Mouse (Mus musculus) c-Kit-negative CD71-positive TER-119-positive erythroid progenitor cells, embryonic 14.5 days (primary cell): Measurements from ENCODE around the gene Selenop.
A peak's percentile ranks its signal among the peaks of the same experiment; 100 is the strongest.

Experiments used
- DNase-seq: peaks from one replicate; pipeline ENCODE4 v3.0.0-alpha.2; 2013; ENCODE audit warnings: low read depth, low spot score

Gene Selenop

GRCm38 (mm10) chr15:3270646-3271077, 2.3 kb downstream of the Selenop start:
- DNase-seq, result peak; percentile 2

GRCm38 (mm10) chr15:3271216-3271615, 2.9 kb downstream of the Selenop start:
- DNase-seq, result no peak

GRCm38 (mm10) chr15:3273191-3273590, 4.8 kb downstream of the Selenop start:
- DNase-seq, result no peak

GRCm38 (mm10) chr15:3277391-3277790, 9.0 kb downstream of the Selenop start:
- DNase-seq, result no peak

GRCm38 (mm10) chr15:3279242-3279641, 10.9 kb downstream of the Selenop start:
- DNase-seq, result no peak

GRCm38 (mm10) chr15:3281216-3281615, 12.9 kb downstream of the Selenop start:
- DNase-seq, result no peak

- no peak for DNase-seq
Observed at GRCm38 (mm10) chr15:3281737-3282136, 13.4 kb downstream of the Selenop start.

GRCm38 (mm10) chr15:3286032-3286431, 17.7 kb downstream of the Selenop start:
- no peak for DNase-seq

GRCm38 (mm10) chr15:3290435-3290834, 22.1 kb downstream of the Selenop start:
- no peak for DNase-seq

GRCm38 (mm10) chr15:3293477-3293876, 25.1 kb downstream of the Selenop start:
- no peak for DNase-seq

GRCm38 (mm10) chr15:3295986-3296385, 27.6 kb downstream of the Selenop start:
- no peak for DNase-seq

- no peak for DNase-seq
Observed at GRCm38 (mm10) chr15:3297615-3298014, 29.3 kb downstream of the Selenop start.

- no peak for DNase-seq
Observed at GRCm38 (mm10) chr15:3300361-3301100, 32.2 kb downstream of the Selenop start.

GRCm38 (mm10) chr15:3303426-3303825, 35.1 kb downstream of the Selenop start, which contains the start of gene Ccdc152:
Gene Ccdc152 (minus strand): TSS chr15:3303526.
- DNase-seq, result no peak

- no peak for DNase-seq
Observed at GRCm38 (mm10) chr15:3309856-3310255, 41.5 kb downstream of the Selenop start.

- no peak for DNase-seq
Observed at GRCm38 (mm10) chr15:3312937-3313336, 44.6 kb downstream of the Selenop start.

- no peak for DNase-seq
Observed at GRCm38 (mm10) chr15:3316617-3317016, 48.3 kb downstream of the Selenop start.

- DNase-seq, result no peak
Observed at GRCm38 (mm10) chr15:3319929-3320328, 51.6 kb downstream of the Selenop start.

GRCm38 (mm10) chr15:3323041-3323440, 54.7 kb downstream of the Selenop start:
- DNase-seq, result no peak
